Mouse (Mus musculus) kidney, adult 2 months (tissue): ENCODE measurements at regions not wholly inside any gene's neighbourhood (a gene's known extent, or its start where the extent isn't known, plus 50 kb on each side); places are given as distances from the start of the nearest gene placed in this dataset.

Experiments used
- CTCF ChIP-seq: fragments of 200-500 bp; conservative IDR thresholded peaks from 2 replicates; pipeline ENCODE4 v1.5.1; 2011; ENCODE audit warnings: low read depth, mild to moderate bottlenecking, control low read depth, low read length, moderate library complexity, mixed read lengths; ENCODE audit not compliant: insufficient read depth, insufficient read length
- POLR2A ChIP-seq: fragments of 200-500 bp; IDR thresholded peaks from one replicate; pipeline ENCODE4 v1.6.1; 2011; ENCODE audit warnings: low read depth, low read length, control low read depth

DNA sequence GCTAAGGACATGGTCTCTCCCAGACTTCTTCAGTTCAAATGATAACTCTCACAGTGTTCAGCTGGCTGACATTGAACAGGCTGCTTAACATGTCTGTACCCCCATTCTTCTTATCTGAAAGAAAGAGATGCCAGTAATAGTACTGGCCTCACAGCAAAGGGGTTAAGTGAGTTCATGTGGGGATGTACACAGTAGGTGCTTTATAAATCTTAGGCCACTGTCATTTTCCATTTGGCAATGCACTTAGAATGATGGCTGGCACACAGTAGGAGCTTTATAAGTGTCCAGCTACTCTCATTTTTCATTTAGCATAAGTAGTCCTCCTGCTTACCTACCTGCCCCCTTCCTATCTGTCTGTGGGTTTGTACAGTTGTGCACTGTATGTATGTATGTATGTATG, 60.3 kb upstream of the Gm2310 start:
- TF ChIP-seq CTCF (no peak), POLR2A (no peak)
